Mouse (Mus musculus): Measurements from ENCODE around the gene Paxbp1.

- no peak for TF ChIP-seq CHD2 (IDR thresholded peaks at IDR 0.05; ENCODE audit: low read depth, low read length)
- TF ChIP-seq ZNF384 (IDR thresholded peaks at IDR 0.05; ENCODE audit: low read depth, low read length) = no peak
- no peak for TF ChIP-seq ZC3H11A (IDR thresholded peaks at IDR 0.05; ENCODE audit: borderline replicate concordance, low read depth, low read length)
- TF ChIP-seq MAFK (IDR thresholded peaks at IDR 0.05; ENCODE audit: insufficient read depth, low read depth, low read length) = no peak
- TF ChIP-seq HCFC1 (IDR thresholded peaks at IDR 0.05; ENCODE audit: borderline replicate concordance, insufficient read depth, low read length) = no peak
Measured at GRCm38 (mm10) chr16:91053599-91053998, 9.3 kb upstream of the Paxbp1 start.
